Mouse (Mus musculus) neural tube, embryonic 12.5 days (tissue): ENCODE measurements at regions not wholly inside any gene's neighbourhood (a gene's known extent, or its start where the extent isn't known, plus 50 kb on each side); places are given as distances from the start of the nearest gene placed in this dataset.
"Not testable (repeated sequence)": the region's sequence is repeated elsewhere in the genome, so short reads cannot be mapped to it uniquely, and the experiment has no call there.

Experiments used
- ATAC-seq: fragments of 200-750 bp; cut with Nextera tagmentation; 2 replicates; pipeline ENCODE4 v1.8.0; 2017; ENCODE audit warnings: low read depth, mild to moderate bottlenecking, moderate TSS enrichment, moderate library complexity; ENCODE audit not compliant: low FRiP score
- H3K27ac ChIP-seq: fragments of 300-500 bp; sonication (generic); 2 replicates; pipeline ENCODE4 v1.5.1; 2016
- H3K27me3 ChIP-seq: fragments of 300-500 bp; sonication (generic); replicated peaks from 2 replicates; pipeline ENCODE4 v1.6.1; 2016; ENCODE audit warnings: mild to moderate bottlenecking
- H3K36me3 ChIP-seq: fragments of 300-500 bp; sonication (generic); 2 replicates; pipeline ENCODE4 v1.6.1; 2016; ENCODE audit warnings: mild to moderate bottlenecking
- H3K4me1 ChIP-seq: fragments of 300-500 bp; sonication (generic); 2 replicates; pipeline ENCODE4 v1.6.1; 2016
- H3K4me2 ChIP-seq: fragments of 300-500 bp; sonication (generic); replicated peaks from 2 replicates; pipeline ENCODE4 v1.6.1; 2016; ENCODE audit warnings: mild to moderate bottlenecking
- H3K4me3 ChIP-seq: fragments of 300-500 bp; sonication (generic); 2 replicates; pipeline ENCODE4 v1.5.1; 2016
- H3K9ac ChIP-seq: fragments of 300-500 bp; sonication (generic); 2 replicates; pipeline ENCODE4 v1.6.1; 2016; ENCODE audit warnings: mild to moderate bottlenecking
- H3K9me3 ChIP-seq: fragments of 300-500 bp; sonication (generic); 2 replicates; pipeline ENCODE4 v1.6.1; 2016; ENCODE audit warnings: mild to moderate bottlenecking
- WGBS: fragments of 180-500 bp; shearing (Covaris S2); methylation state at CpG from one replicate; pipeline ENCODE4 v1.1.7; 2016; 5-methylcytosine and 5-hydroxymethylcytosine counted together

GRCm38 (mm10) chr4:97509576-97509975 lies 263.0 kb upstream of the Nfia start:
- Histone ChIP-seq H3K4me3 (no peak overlapping the region), H3K27ac (no peak overlapping the region), H3K4me2 (no peak overlapping the region), H3K4me1 (no peaks in the 10 kb centered on the region), H3K36me3 (no peaks in the 10 kb centered on the region), H3K27me3 (no peaks in the 10 kb centered on the region), H3K9ac (no peak overlapping the region), H3K9me3 (no peaks in the 10 kb centered on the region)
- no peak for ATAC-seq
- WGBS, result 85% methylated on average over 8 of the region's 8 CpGs

DNA sequence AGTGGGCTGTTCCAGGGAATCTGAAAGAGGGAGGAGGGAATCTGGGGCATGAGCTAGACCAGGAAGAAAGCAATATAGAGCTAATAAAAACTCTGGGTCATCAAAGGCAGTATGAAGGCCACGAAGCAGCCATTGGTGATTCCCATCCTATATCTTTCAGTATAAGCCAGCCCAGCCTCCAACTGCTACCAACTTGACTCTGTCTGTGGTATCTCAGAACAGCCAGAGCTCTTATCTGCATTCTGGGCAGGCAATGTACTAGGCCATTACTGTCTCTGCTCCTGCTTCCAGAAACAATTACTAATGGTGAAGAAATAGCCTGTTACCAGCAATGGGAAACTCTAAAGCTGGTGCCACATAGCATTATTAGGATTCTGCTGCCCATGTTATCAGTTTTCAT lies 266.8 kb upstream of the Nfia start:
- no peak overlapping the region for H3K4me2 ChIP-seq
- no peak overlapping the region for H3K4me3 ChIP-seq
- WGBS, result 64% methylated on average over 1 of the region's 1 CpGs
- H3K9ac ChIP-seq, result no peak overlapping the region
- no peaks in the 10 kb centered on the region for H3K27me3 ChIP-seq
- H3K4me1 ChIP-seq, result no peaks in the 10 kb centered on the region
- H3K27ac ChIP-seq, result no peak overlapping the region
- no peaks in the 10 kb centered on the region for H3K36me3 ChIP-seq
- no peak for ATAC-seq
- H3K9me3 ChIP-seq, result no peaks in the 10 kb centered on the region

GRCm38 (mm10) chr4:97491248-97491804 lies 281.2 kb upstream of the Nfia start:
- H3K27ac ChIP-seq, result no peak overlapping the region
- no peak overlapping the region for H3K4me3 ChIP-seq
- H3K9ac ChIP-seq, result no peak overlapping the region
- no peaks in the 10 kb centered on the region for H3K27me3 ChIP-seq
- H3K4me1 ChIP-seq, result peaks cover 6% of the 10 kb centered on the region; the same call in 1 of the 2 replicates
- WGBS, result 94% methylated on average over 2 of the region's 2 CpGs
- H3K9me3 ChIP-seq, result no peaks in the 10 kb centered on the region
- no peaks in the 10 kb centered on the region for H3K36me3 ChIP-seq
- H3K4me2 ChIP-seq, result no peak overlapping the region
- no peak for ATAC-seq

GRCm38 (mm10) chr4:97486354-97486753 lies 286.2 kb upstream of the Nfia start:
- peaks cover 8% of the 10 kb centered on the region; the same call in 1 of the 2 replicates for H3K4me1 ChIP-seq
- H3K36me3 ChIP-seq, result no peaks in the 10 kb centered on the region
- peak; percentile 90 for ATAC-seq
- H3K27ac ChIP-seq, result no peak overlapping the region
- no peaks in the 10 kb centered on the region for H3K27me3 ChIP-seq
- no peak overlapping the region for H3K4me3 ChIP-seq
- H3K9ac ChIP-seq, result no peak overlapping the region
- H3K4me2 ChIP-seq, result no peak overlapping the region
- WGBS, result 24% methylated on average over 10 of the region's 10 CpGs
- no peaks in the 10 kb centered on the region for H3K9me3 ChIP-seq

- no peak overlapping the region for H3K27ac ChIP-seq
- H3K9me3 ChIP-seq, result no peaks in the 10 kb centered on the region
- no peak overlapping the region for H3K9ac ChIP-seq
- no peaks in the 10 kb centered on the region for H3K36me3 ChIP-seq
- H3K4me1 ChIP-seq, result peaks cover 8% of the 10 kb centered on the region; the same call in 1 of the 2 replicates
- no peak overlapping the region for H3K4me2 ChIP-seq
- H3K4me3 ChIP-seq, result no peak overlapping the region
- ATAC-seq, result no peak
- WGBS, result 86% methylated on average over 3 of the region's 3 CpGs
- no peaks in the 10 kb centered on the region for H3K27me3 ChIP-seq
Measured at GRCm38 (mm10) chr4:97485225-97485624, 287.3 kb upstream of the Nfia start.

DNA sequence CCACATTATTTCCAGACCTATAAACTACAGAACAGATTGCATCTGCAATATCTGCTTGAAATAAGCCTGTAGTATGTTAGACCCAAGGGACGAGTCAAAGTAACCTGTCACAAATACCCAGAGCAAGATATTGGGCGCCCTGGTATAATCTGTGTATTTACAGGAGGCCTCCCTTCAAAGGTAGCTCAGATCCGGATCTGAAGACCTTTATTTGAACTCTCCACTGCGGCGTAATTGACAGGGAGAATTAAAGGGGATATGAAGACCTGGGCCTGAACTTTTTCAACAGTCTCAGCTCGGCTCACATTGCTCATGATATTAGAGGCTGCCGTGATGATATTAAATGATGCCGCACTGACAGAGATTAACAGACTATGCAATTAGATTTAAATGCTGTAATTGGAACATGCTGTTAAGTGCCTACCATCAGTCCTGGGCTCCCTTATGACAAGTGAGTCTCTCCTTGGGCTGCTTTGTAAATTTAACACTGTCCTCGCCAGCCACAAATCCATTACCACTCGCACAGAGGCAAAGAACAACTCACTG lies 289.8 kb upstream of the Nfia start:
- Histone ChIP-seq H3K4me3 (no peak overlapping the region), H3K9me3 (no peaks in the 10 kb centered on the region), H3K27me3 (no peaks in the 10 kb centered on the region), H3K4me1 (peaks cover 8% of the 10 kb centered on the region; the same call in 1 of the 2 replicates), H3K9ac (no peak overlapping the region), H3K4me2 (no peak overlapping the region), H3K27ac (no peak overlapping the region), H3K36me3 (no peaks in the 10 kb centered on the region)
- no peak; the same call in 1 of the 2 replicates for ATAC-seq
- 68% methylated on average over 10 of the region's 10 CpGs for WGBS

GRCm38 (mm10) chr4:97481836-97482235 lies 290.7 kb upstream of the Nfia start:
- H3K4me3 ChIP-seq, result no peak overlapping the region
- WGBS, result 86% methylated on average over 3 of the region's 3 CpGs
- H3K36me3 ChIP-seq, result no peaks in the 10 kb centered on the region
- H3K9me3 ChIP-seq, result no peaks in the 10 kb centered on the region
- ATAC-seq, result no peak
- H3K4me2 ChIP-seq, result no peak overlapping the region
- no peak overlapping the region for H3K27ac ChIP-seq
- H3K27me3 ChIP-seq, result no peaks in the 10 kb centered on the region
- no peak overlapping the region for H3K9ac ChIP-seq
- peaks cover 10% of the 10 kb centered on the region for H3K4me1 ChIP-seq

GRCm38 (mm10) chr4:97476571-97477190 lies 293.7 kb upstream of the Gm10192 start:
- ATAC-seq, result peak; percentile 96
- Histone ChIP-seq H3K9me3 (no peaks in the 10 kb centered on the region), H3K36me3 (no peaks in the 10 kb centered on the region), H3K4me3 (no peak overlapping the region), H3K9ac (no peak overlapping the region), H3K27me3 (no peaks in the 10 kb centered on the region), H3K27ac (no peak overlapping the region), H3K4me1 (peaks cover 12% of the 10 kb centered on the region), H3K4me2 (no peak overlapping the region)
- WGBS, result 18% methylated on average over 3 of the region's 3 CpGs

DNA sequence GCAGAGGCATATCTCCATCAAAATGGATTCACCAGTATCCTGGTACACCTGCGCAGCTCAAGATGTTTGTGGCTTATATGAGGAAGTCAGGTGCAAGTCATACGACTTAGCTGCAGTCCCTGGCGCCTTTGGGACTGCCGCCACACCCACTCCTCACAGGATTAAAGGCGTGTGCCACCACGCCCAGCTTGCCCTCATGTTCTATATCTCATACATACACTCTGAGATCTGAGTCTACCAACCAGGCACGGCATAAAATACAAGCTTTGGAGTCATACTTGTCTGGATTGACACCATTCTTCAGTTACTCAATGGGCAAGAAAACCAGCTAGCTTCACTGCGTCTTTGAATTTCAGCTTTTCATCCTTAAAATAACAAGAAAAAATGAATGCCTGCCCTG lies 290.5 kb upstream of the Gm10192 start:
- not testable (repeated sequence) for H3K4me3 ChIP-seq, H3K36me3 ChIP-seq, H3K27me3 ChIP-seq, H3K9me3 ChIP-seq, H3K27ac ChIP-seq, ATAC-seq, H3K9ac ChIP-seq, H3K4me2 ChIP-seq
- peaks cover 12% of the 10 kb centered on the region for H3K4me1 ChIP-seq
- 92% methylated on average over 8 of the region's 8 CpGs for WGBS

- Histone ChIP-seq H3K4me1 (peaks cover 7% of the 10 kb centered on the region), H3K36me3 (no peaks in the 10 kb centered on the region), H3K4me3 (no peak overlapping the region), H3K9ac (no peak overlapping the region), H3K27ac (no peak overlapping the region), H3K9me3 (no peaks in the 10 kb centered on the region), H3K4me2 (no peak overlapping the region), H3K27me3 (no peaks in the 10 kb centered on the region)
- ATAC-seq, result peak; percentile 86
- 21% methylated on average over 6 of the region's 6 CpGs for WGBS
Measured at GRCm38 (mm10) chr4:97465932-97466666, 283.1 kb upstream of the Gm10192 start.

GRCm38 (mm10) chr4:97465517-97465916 lies 282.6 kb upstream of the Gm10192 start:
- peak; percentile 7 for ATAC-seq
- H3K36me3 ChIP-seq, result no peaks in the 10 kb centered on the region
- no peak overlapping the region for H3K27ac ChIP-seq
- H3K4me3 ChIP-seq, result no peak overlapping the region
- H3K9me3 ChIP-seq, result no peaks in the 10 kb centered on the region
- H3K27me3 ChIP-seq, result no peaks in the 10 kb centered on the region
- H3K4me1 ChIP-seq, result peaks cover 7% of the 10 kb centered on the region
- H3K9ac ChIP-seq, result no peak overlapping the region
- no peak overlapping the region for H3K4me2 ChIP-seq

DNA sequence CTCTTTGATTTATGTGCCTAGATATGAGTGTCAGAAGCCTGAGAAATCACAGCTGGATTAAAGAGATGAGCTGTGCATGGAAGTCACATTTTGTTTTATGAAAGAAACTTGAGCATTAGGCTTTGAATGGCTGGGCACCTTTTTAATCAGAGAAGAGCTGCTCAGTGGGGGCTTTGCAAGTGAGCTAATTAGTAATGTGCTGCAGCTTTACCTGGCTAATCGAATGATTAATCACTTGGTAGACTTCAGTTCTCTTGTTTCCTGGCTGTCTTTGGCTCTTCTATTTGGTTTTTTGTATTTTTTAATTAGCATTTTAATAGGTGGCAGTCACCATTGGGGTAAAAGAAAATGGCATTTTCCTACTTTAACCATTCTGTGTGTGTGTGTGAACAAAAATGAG lies 278.2 kb upstream of the Gm10192 start:
- no peaks in the 10 kb centered on the region for H3K9me3 ChIP-seq
- no peaks in the 10 kb centered on the region for H3K36me3 ChIP-seq
- no peak for ATAC-seq
- no peak overlapping the region for H3K4me2 ChIP-seq
- H3K9ac ChIP-seq, result no peak overlapping the region
- peaks cover 6% of the 10 kb centered on the region for H3K4me1 ChIP-seq
- no peaks in the 10 kb centered on the region for H3K27me3 ChIP-seq
- WGBS, result 89% methylated on average over 1 of the region's 1 CpGs
- no peak overlapping the region for H3K27ac ChIP-seq
- no peak overlapping the region for H3K4me3 ChIP-seq
